Mouse (Mus musculus): Measurements from ENCODE around the gene Dnah2.

- TF ChIP-seq CTCF (IDR thresholded peaks at IDR 0.05; ENCODE audit: control insufficient read depth, insufficient read depth, insufficient read length) (no peak), MAX (IDR thresholded peaks at IDR 0.05) (no peak), USF1 (IDR thresholded peaks at IDR 0.05; ENCODE audit: low read depth) (no peak)
These were observed 136.4 kb downstream of the Dnah2 start for GRCm38 (mm10) chr11:69412548-69412947.

Measured in C2C12 (cell line).